Mouse (Mus musculus): ENCODE data around the gene Nrg3.
"Not testable (repeated sequence)": the region's sequence is repeated elsewhere in the genome, so short reads cannot be mapped to it uniquely, and the experiment has no call there.

Nrg3 gene

GRCm38 (mm10) chr14:39211472-39211871, 261.4 kb downstream of the Nrg3 start:
- no peak for DNase-seq (ENCODE audit: low read depth)

GRCm38 (mm10) chr14:39191946-39192345, 280.9 kb downstream of the Nrg3 start:
- DNase-seq (ENCODE audit: low read depth): no peak

- DNase-seq (ENCODE audit: low read depth): no peak
Measured at GRCm38 (mm10) chr14:39173709-39174108, 299.2 kb downstream of the Nrg3 start.

GRCm38 (mm10) chr14:39160140-39160539, 312.7 kb downstream of the Nrg3 start:
- DNase-seq (ENCODE audit: low read depth): no peak

GRCm38 (mm10) chr14:39155462-39155861, 317.4 kb downstream of the Nrg3 start:
- DNase-seq (ENCODE audit: low read depth): no peak

GRCm38 (mm10) chr14:39129766-39130165, 343.1 kb downstream of the Nrg3 start:
- no peak for DNase-seq (ENCODE audit: low read depth)

- no peak for DNase-seq (ENCODE audit: low read depth)
Measured at GRCm38 (mm10) chr14:39117977-39118376, 354.9 kb downstream of the Nrg3 start.

- not testable (repeated sequence) for DNase-seq (ENCODE audit: low read depth)
Measured at GRCm38 (mm10) chr14:39116522-39117231, 356.2 kb downstream of the Nrg3 start.

- DNase-seq (ENCODE audit: low read depth): no peak
Measured at GRCm38 (mm10) chr14:39109566-39109965, 363.3 kb downstream of the Nrg3 start.

GRCm38 (mm10) chr14:39106776-39107175, 366.1 kb downstream of the Nrg3 start:
- no peak for DNase-seq (ENCODE audit: low read depth)

GRCm38 (mm10) chr14:39095219-39095618, 377.7 kb downstream of the Nrg3 start:
- DNase-seq (ENCODE audit: low read depth): no peak

- DNase-seq (ENCODE audit: low read depth): no peak
Measured at GRCm38 (mm10) chr14:39079461-39079860, 393.4 kb downstream of the Nrg3 start.

- no peak for DNase-seq (ENCODE audit: low read depth)
Measured at GRCm38 (mm10) chr14:39051542-39051941, 421.3 kb downstream of the Nrg3 start.

- no peak for DNase-seq (ENCODE audit: low read depth)
Measured at GRCm38 (mm10) chr14:39049021-39049420, 423.9 kb downstream of the Nrg3 start.

- no peak for DNase-seq (ENCODE audit: low read depth)
Measured at GRCm38 (mm10) chr14:39044290-39044689, 428.6 kb downstream of the Nrg3 start.

- no peak for DNase-seq (ENCODE audit: low read depth)
Measured at GRCm38 (mm10) chr14:39043793-39044192, 429.1 kb downstream of the Nrg3 start.

GRCm38 (mm10) chr14:39043384-39043783, 429.5 kb downstream of the Nrg3 start:
- no peak for DNase-seq (ENCODE audit: low read depth)

GRCm38 (mm10) chr14:39039046-39039445, 433.8 kb downstream of the Nrg3 start:
- no peak for DNase-seq (ENCODE audit: low read depth)

- DNase-seq (ENCODE audit: low read depth): no peak
Measured at GRCm38 (mm10) chr14:39034482-39034881, 438.4 kb downstream of the Nrg3 start.

- DNase-seq (ENCODE audit: low read depth): no peak
Measured at GRCm38 (mm10) chr14:39023065-39023464, 449.8 kb downstream of the Nrg3 start.

- no peak for DNase-seq (ENCODE audit: low read depth)
Measured at GRCm38 (mm10) chr14:39014126-39014525, 458.8 kb downstream of the Nrg3 start.

- DNase-seq (ENCODE audit: low read depth): no peak
Measured at GRCm38 (mm10) chr14:38997843-38998242, 475.0 kb downstream of the Nrg3 start.

GRCm38 (mm10) chr14:38992574-38992866, 480.4 kb downstream of the Nrg3 start:
- DNase-seq (ENCODE audit: low read depth): no peak

GRCm38 (mm10) chr14:38991847-38992573, 480.9 kb downstream of the Nrg3 start:
- DNase-seq (ENCODE audit: low read depth): peak; percentile 5
